Mouse (Mus musculus): ENCODE measurements around the gene Fbxl21.
A peak's percentile ranks its signal among the peaks of the same experiment; 100 is the strongest.

GRCm38 (mm10) chr13:56554409-56554808, 32.1 kb downstream of the Fbxl21 start:
- peak; percentile 40; the same call in 1 of the 2 replicates for TF ChIP-seq CTCF (IDR thresholded peaks at IDR 0.05; ENCODE audit: low read depth)
- TF ChIP-seq EP300 (IDR thresholded peaks at IDR 0.05; ENCODE audit: low read depth) = no peak

Data from liver, embryonic 14.5 days (tissue).